Mouse (Mus musculus): ENCODE results near the gene Capzb.
A peak's percentile ranks its signal among the peaks of the same experiment; 100 is the strongest.

Capzb gene

GRCm38 (mm10) chr4:139240334-139240733, 47.6 kb downstream of the Capzb start:
- no peak for DNase-seq

- no peak for DNase-seq
Measured at GRCm38 (mm10) chr4:139241678-139242606, 49.2 kb downstream of the Capzb start.

GRCm38 (mm10) chr4:139242607-139242955, 49.9 kb downstream of the Capzb start:
- DNase-seq = no peak

GRCm38 (mm10) chr4:139244176-139244575, 51.5 kb downstream of the Capzb start:
- no peak for DNase-seq

- no peak for DNase-seq
Measured at GRCm38 (mm10) chr4:139244766-139245165, 52.1 kb downstream of the Capzb start.

GRCm38 (mm10) chr4:139245534-139245933, 52.8 kb downstream of the Capzb start:
- DNase-seq = no peak

- DNase-seq = no peak
Measured at GRCm38 (mm10) chr4:139246130-139246877, 53.6 kb downstream of the Capzb start.

- no peak for DNase-seq
Measured at GRCm38 (mm10) chr4:139247966-139248365, 55.3 kb downstream of the Capzb start.

GRCm38 (mm10) chr4:139248736-139249135, 56.0 kb downstream of the Capzb start:
- DNase-seq = no peak

- no peak for DNase-seq
Measured at GRCm38 (mm10) chr4:139250043-139250442, 57.3 kb downstream of the Capzb start.

GRCm38 (mm10) chr4:139250886-139251285, 58.2 kb downstream of the Capzb start:
- DNase-seq = no peak

- peak; percentile 82 to 86 for DNase-seq
Measured at GRCm38 (mm10) chr4:139252051-139252760, 59.5 kb downstream of the Capzb start.

GRCm38 (mm10) chr4:139253206-139253605, 60.5 kb downstream of the Capzb start:
- DNase-seq = peak; percentile 60 to 67

- DNase-seq = no peak
Measured at GRCm38 (mm10) chr4:139256146-139256545, 63.4 kb downstream of the Capzb start.

GRCm38 (mm10) chr4:139256708-139257107, 64.0 kb downstream of the Capzb start:
- DNase-seq = no peak

- DNase-seq = no peak
Measured at GRCm38 (mm10) chr4:139258621-139259301, 66.1 kb downstream of the Capzb start.

- DNase-seq = no peak
Measured at GRCm38 (mm10) chr4:139259302-139259871, 66.7 kb downstream of the Capzb start.

GRCm38 (mm10) chr4:139262981-139263380, 70.3 kb downstream of the Capzb start:
- peak in 1 of 2 experiments; percentile 62 for DNase-seq

- peak; percentile 68 to 79 for DNase-seq
Measured at GRCm38 (mm10) chr4:139265783-139266499, 73.2 kb downstream of the Capzb start.

- no peak for DNase-seq
Measured at GRCm38 (mm10) chr4:139266500-139266865, 73.8 kb downstream of the Capzb start.

- DNase-seq = no peak
Measured at GRCm38 (mm10) chr4:139267335-139267734, 74.6 kb downstream of the Capzb start.

GRCm38 (mm10) chr4:139268242-139268641, 75.5 kb downstream of the Capzb start:
- DNase-seq = peak; percentile 44 to 65
